Mouse (Mus musculus): ENCODE results near the gene Arhgap45. TPM values are rescaled to one million over a fixed set of nuclear protein-coding genes. Genes with fewer than 3 reads are reported as not detected.

Arhgap45 gene
- polyA plus RNA-seq, 1 experiment = 6.6 TPM

GRCm38 (mm10) chr10:80018739-80019297, 2.4 kb downstream of the Arhgap45 start:
- Histone ChIP-seq H3K4me1 (ENCODE audit: control insufficient read depth, insufficient read depth, low read length) (no peaks in the 10 kb centered on the region), H3K27ac (ENCODE audit: insufficient read depth, low read length) (no peak overlapping the region), H3K4me3 (ENCODE audit: insufficient read depth, low read length) (no peak overlapping the region)
- no peak for TF ChIP-seq CTCF (IDR thresholded peaks at IDR 0.05; ENCODE audit: extremely low read depth, insufficient read depth, low read length)
- TF ChIP-seq POLR2A (IDR thresholded peaks at IDR 0.05; ENCODE audit: extremely low read depth, insufficient read depth, low read length) = no peak

GRCm38 (mm10) chr10:80019471-80020131, 3.1 kb downstream of the Arhgap45 start:
- no peak overlapping the region for H3K27ac ChIP-seq (ENCODE audit: insufficient read depth, low read length)
- TF ChIP-seq CTCF (IDR thresholded peaks at IDR 0.05; ENCODE audit: extremely low read depth, insufficient read depth, low read length) (no peak), POLR2A (IDR thresholded peaks at IDR 0.05; ENCODE audit: extremely low read depth, insufficient read depth, low read length) (no peak)
- no peak overlapping the region for H3K4me3 ChIP-seq (ENCODE audit: insufficient read depth, low read length)
- no peaks in the 10 kb centered on the region for H3K4me1 ChIP-seq (ENCODE audit: control insufficient read depth, insufficient read depth, low read length)

GRCm38 (mm10) chr10:80020191-80020590, 3.7 kb downstream of the Arhgap45 start:
- H3K4me1 ChIP-seq (ENCODE audit: control insufficient read depth, insufficient read depth, low read length) = no peaks in the 10 kb centered on the region
- H3K4me3 ChIP-seq (ENCODE audit: insufficient read depth, low read length) = no peak overlapping the region
- TF ChIP-seq POLR2A (IDR thresholded peaks at IDR 0.05; ENCODE audit: extremely low read depth, insufficient read depth, low read length) (no peak), CTCF (IDR thresholded peaks at IDR 0.05; ENCODE audit: extremely low read depth, insufficient read depth, low read length) (no peak)
- H3K27ac ChIP-seq (ENCODE audit: insufficient read depth, low read length) = no peak overlapping the region

DNA sequence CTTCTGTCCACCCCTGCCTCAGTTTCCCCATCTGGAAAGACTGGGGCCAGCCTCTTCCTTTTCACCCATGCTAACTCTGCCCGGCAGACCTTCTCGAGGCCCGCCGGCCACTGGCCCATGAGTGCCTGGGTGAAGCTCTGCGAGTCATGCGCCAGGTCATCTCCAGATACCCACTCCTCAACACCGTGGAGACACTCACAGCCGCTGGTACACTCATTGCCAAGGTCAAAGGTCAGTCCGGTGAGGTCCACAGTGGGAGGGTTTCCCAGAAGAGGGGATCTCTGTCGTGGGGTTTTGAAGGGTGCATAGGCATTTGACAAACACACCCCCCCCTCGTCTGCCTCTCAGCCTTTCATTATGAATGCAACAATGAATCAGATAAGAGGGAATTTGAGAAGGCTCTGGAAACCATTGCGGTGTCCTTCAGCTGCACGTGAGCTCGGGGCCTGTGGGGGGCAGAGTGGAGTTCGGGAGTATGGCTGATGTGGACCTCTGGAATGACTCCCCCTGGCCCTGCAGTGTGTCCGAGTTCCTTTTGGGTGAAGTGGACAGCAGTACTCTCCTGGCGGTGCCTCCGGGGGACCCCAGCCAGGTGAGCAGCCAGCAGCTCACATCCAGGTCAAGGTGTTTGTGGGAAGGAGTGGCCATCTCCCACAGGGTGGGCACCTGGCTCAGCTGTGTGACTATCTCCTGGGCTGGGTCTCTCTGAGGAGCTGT, 4.3 kb downstream of the Arhgap45 start:
- H3K4me3 ChIP-seq (ENCODE audit: insufficient read depth, low read length) = no peak overlapping the region
- H3K27ac ChIP-seq (ENCODE audit: insufficient read depth, low read length) = no peak overlapping the region
- TF ChIP-seq CTCF (IDR thresholded peaks at IDR 0.05; ENCODE audit: extremely low read depth, insufficient read depth, low read length) (no peak), POLR2A (IDR thresholded peaks at IDR 0.05; ENCODE audit: extremely low read depth, insufficient read depth, low read length) (no peak)
- no peaks in the 10 kb centered on the region for H3K4me1 ChIP-seq (ENCODE audit: control insufficient read depth, insufficient read depth, low read length)

DNA sequence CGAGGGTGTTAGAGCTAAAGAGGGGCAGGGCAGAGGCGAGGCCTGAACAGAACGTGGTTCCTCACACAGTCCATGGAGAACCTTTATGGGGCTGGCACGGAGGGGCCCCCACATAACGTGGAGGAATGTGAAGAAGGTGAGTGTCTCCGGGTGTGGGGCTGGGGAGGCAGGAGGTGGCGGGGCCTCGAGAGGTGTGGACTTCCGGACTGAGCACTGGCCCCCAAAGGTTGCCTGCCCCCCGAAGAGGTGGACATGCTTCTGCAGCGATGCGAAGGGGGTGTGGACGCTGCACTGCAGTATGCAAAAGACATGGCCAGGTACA, 4.8 kb downstream of the Arhgap45 start:
- Histone ChIP-seq H3K4me1 (ENCODE audit: control insufficient read depth, insufficient read depth, low read length) (no peaks in the 10 kb centered on the region), H3K27ac (ENCODE audit: insufficient read depth, low read length) (no peak overlapping the region), H3K4me3 (ENCODE audit: insufficient read depth, low read length) (no peak overlapping the region)
- TF ChIP-seq CTCF (IDR thresholded peaks at IDR 0.05; ENCODE audit: extremely low read depth, insufficient read depth, low read length) (no peak), POLR2A (IDR thresholded peaks at IDR 0.05; ENCODE audit: extremely low read depth, insufficient read depth, low read length) (no peak)

- Histone ChIP-seq H3K27ac (ENCODE audit: insufficient read depth, low read length) (no peak overlapping the region), H3K4me3 (ENCODE audit: insufficient read depth, low read length) (no peak overlapping the region), H3K4me1 (ENCODE audit: control insufficient read depth, insufficient read depth, low read length) (no peaks in the 10 kb centered on the region)
- no peak for TF ChIP-seq POLR2A (IDR thresholded peaks at IDR 0.05; ENCODE audit: extremely low read depth, insufficient read depth, low read length)
- no peak for TF ChIP-seq CTCF (IDR thresholded peaks at IDR 0.05; ENCODE audit: extremely low read depth, insufficient read depth, low read length)
Measured at GRCm38 (mm10) chr10:80022164-80022563, 5.7 kb downstream of the Arhgap45 start.

DNA sequence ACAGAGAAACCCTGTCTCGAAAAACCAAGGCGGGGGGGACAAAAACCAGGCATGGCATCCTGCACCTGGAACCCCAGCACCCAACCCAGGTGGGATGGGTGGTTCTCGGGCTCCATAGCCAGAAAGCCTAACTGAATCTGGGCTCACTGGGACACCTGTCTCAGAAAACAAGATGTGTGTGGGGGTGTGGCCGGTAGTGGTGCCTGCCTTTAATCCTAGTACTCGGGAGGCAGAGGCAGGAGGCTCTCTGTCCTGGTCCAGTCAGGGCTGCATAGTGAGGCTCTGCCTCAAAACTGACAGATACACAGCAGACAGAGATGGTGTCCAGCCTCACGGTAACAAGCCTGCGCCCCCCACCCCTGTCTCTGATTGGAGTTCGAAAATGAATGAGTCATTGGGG, 6.4 kb downstream of the Arhgap45 start:
- no peak for TF ChIP-seq CTCF (IDR thresholded peaks at IDR 0.05; ENCODE audit: extremely low read depth, insufficient read depth, low read length)
- TF ChIP-seq POLR2A (IDR thresholded peaks at IDR 0.05; ENCODE audit: extremely low read depth, insufficient read depth, low read length) = no peak
- H3K4me3 ChIP-seq (ENCODE audit: insufficient read depth, low read length) = no peak overlapping the region

DNA sequence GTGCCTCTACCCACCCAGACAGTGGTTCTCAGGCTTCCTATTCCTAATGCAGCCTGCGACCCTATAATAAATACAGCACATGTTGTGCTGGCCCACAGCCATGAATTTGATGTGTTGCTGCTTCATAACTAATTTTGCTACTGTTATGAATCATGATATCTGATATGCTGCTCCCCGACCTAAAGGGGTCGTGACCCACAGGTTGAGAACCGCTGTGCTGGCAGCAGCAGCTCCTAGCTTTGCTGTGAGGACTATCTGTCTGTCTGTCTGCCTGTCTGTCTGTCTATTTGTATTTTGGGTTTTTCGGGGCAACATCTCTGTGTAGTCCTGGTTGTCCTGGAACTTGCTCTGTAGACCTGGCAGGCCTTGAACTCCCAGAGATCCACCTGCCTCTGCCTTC, 7.3 kb downstream of the Arhgap45 start:
- no peak overlapping the region for H3K27ac ChIP-seq (ENCODE audit: insufficient read depth, low read length)
- no peak for TF ChIP-seq POLR2A (IDR thresholded peaks at IDR 0.05; ENCODE audit: extremely low read depth, insufficient read depth, low read length)
- no peak for TF ChIP-seq CTCF (IDR thresholded peaks at IDR 0.05; ENCODE audit: extremely low read depth, insufficient read depth, low read length)
- no peak overlapping the region for H3K4me3 ChIP-seq (ENCODE audit: insufficient read depth, low read length)
- H3K4me1 ChIP-seq (ENCODE audit: control insufficient read depth, insufficient read depth, low read length) = no peaks in the 10 kb centered on the region

More for the DNA sequence above, 6.4 kb downstream of the Arhgap45 start:
- Histone ChIP-seq H3K27ac (ENCODE audit: insufficient read depth, low read length) (no peak overlapping the region), H3K4me1 (ENCODE audit: control insufficient read depth, insufficient read depth, low read length) (no peaks in the 10 kb centered on the region)

DNA sequence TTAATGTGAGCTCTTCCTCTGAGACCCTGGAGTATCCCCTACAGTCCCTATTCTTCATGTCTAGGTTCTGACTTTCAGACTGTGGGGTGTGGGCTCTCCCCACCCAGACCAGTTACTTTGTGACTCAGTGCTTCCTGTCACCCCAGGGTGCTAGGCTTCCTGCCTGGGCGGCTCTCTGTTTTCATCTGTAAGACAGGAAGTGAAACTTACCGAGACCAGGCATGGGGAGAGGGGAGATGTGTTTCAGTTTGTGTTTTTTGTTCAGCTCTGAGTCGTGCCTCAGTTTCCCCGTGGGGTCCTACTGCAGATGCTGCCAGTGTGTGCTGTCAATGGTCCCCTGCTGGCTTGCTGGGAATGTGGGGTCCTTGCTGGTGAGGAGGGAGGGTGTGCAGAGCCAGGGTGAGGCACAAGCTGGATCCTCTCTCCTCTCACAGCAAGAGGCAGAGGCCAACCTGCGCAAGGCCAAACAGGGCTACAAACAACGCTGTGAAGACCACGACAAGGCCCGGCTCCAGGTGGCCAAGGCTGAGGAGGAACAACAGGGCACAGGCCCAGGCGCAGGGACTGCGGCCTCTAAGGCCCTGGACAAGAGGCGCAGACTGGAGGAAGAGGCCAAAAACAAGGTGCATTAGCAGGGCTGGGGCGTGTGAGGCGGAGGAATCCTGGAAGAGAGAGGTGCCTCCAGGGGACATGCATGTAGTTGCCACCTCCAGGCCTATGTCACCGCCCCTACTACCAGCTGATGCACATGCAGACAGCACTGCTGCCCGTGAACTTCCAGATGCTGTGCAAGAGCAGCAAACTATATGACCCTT, 8.0 kb downstream of the Arhgap45 start:
- Histone ChIP-seq H3K4me1 (ENCODE audit: control insufficient read depth, insufficient read depth, low read length) (no peaks in the 10 kb centered on the region), H3K27ac (ENCODE audit: insufficient read depth, low read length) (0 out of 2 replicates have a peak overlapping the region, but pooled peaks have one; percentile 25), H3K4me3 (ENCODE audit: insufficient read depth, low read length) (no peak overlapping the region)
- TF ChIP-seq POLR2A (IDR thresholded peaks at IDR 0.05; ENCODE audit: extremely low read depth, insufficient read depth, low read length) (no peak), CTCF (IDR thresholded peaks at IDR 0.05; ENCODE audit: extremely low read depth, insufficient read depth, low read length) (no peak)
